Mouse (Mus musculus): ENCODE data around the gene Naaladl2. TPM values are rescaled to one million over a fixed set of nuclear protein-coding genes. Genes with fewer than 3 reads are reported as not detected.

Naaladl2 gene
- total RNA-seq, 2 experiments from 2014 or later, result 3.9 to 4.9 TPM

GRCm38 (mm10) chr3:24938507-24939182 is 205.4 kb downstream of the Naaladl2 start:
- DNase-seq, result no peak

DNA sequence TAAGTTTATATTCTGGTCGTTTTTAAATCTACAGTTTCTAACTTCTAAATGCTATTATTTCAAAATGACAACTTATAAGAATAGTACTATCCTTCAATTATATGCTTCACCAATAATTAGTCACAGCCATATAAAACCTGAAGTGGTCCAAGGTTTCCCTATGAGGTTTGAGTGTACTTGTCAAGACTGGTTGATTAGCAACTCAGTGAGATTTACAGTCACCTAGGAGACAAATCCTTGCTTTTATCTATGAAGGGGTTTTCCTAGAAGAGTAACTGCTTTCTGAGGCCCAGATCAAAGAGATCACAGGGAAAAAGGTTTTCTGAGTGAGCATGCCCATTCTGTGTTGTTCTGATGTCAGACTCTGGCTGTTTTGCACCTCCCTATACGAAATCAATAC is 222.2 kb downstream of the Naaladl2 start:
- no peak for DNase-seq

- no peak for DNase-seq
These were observed 222.7 kb downstream of the Naaladl2 start for GRCm38 (mm10) chr3:24921401-24921800.

DNA sequence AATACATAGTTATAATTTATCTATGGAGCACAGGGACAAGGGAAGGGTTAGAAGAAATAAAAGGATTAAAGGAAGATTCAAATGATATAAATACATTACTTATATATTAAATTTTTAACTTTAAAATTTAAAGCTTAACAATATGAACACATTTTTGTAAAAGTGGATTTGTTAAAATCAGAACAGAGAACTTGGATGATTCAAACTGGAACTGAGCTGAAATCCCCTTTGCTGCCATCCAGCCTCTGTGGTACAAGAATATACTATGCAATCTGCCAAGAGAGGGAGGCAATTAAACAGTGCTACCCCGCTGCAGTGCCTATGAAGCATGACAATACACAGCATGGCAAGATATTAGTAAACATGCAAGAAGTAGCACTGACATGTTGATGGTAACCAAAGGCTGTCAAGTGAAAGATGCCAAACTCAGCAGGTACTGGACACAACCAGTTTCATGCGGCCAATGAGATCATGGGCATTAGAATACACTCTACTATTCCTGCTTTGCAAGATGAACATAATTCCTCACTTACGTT is 238.6 kb downstream of the Naaladl2 start:
- DNase-seq, result no peak

DNA sequence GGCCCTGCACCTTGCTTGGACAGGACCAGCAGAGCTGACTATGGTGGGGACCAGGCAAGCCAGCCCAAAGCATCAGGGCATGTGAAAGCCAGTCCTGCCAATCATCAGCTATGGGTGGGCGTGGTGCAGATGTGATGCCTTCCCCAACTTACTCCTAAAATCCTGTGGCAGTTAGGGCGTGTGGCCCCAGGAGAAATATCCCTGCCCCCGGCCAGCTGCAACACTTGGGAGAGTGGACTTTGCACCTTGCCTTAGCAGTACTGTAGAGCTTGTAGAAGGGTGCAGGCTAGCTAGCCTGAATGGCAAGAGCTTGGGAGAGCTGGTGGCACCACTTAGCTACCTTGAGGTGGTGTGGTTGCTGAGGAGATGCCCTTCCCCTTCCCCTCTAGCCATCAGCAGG is 255.3 kb downstream of the Naaladl2 start:
- no peak for DNase-seq

DNA sequence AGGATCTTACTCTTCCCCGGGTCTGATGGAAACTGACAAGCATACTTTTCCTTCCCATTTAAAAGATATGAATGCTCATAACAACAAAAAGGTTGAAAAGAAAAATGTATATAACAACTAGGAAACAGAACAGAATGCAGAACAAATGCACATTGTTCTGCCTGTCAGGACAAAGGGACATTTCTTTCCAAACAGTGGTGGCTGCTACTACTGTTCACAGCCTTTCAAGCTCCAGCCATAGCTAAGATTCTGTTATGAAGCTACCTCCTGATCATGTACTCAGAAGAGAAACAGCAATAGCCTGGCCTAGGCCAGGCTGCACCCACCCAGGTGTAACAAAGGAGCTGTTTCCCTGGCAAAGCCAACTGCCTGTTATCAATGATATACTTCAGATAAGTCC is 271.8 kb downstream of the Naaladl2 start:
- no peak for DNase-seq

DNA sequence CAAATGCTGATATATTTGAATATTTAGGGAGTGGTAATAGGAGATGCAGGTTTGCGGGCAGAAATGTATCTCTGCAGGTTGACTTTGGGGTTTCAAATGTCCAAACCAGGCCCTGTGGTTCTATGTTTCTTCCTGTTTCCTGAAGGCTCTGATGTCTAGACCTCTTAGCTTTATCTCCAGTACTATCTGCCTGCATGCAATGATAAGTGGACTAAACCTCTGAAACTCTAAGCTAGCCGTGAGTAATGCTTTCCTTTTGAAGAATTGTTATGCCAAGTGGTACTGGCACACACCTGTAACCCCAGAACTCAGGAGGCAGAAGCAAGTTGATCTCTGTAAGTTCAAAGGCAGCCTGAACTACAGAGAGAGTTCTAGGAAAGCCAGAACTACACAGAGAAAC is 291.1 kb downstream of the Naaladl2 start:
- no peak for DNase-seq

GRCm38 (mm10) chr3:24796739-24797138 is 347.3 kb downstream of the Naaladl2 start:
- peak; percentile 5 for DNase-seq

DNA sequence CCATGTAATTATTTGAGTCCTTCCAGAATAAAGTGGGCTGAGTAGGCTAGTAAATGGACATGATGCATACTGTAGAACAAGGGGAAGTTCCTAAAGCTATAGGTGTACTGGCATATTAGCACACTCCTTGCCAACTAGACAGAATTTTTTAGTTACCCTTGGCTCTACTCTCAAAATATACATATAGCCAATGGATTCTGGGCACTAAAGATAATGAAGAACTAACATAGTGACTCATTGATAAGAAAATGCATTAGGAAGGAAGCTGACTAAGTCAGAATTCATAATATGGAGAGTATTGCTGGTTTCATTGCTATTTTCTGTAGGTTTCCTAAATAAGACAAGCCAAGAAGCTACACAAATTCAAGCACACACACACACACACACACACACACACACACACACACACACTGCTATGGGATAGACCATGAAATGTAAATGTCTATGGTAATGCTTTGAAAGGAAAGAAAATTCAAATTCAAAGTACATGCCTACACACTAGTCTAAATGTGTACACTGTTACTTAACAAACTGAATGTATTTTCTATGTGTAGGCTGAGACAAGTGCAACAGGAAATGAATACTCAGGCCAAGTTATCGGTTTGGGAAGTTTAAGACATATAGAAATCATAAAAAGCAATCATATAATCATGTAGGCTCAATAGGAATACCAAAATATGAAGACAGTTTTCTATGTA is 356.5 kb downstream of the Naaladl2 start:
- no peak for DNase-seq

- no peak for DNase-seq
These were observed 360.0 kb downstream of the Naaladl2 start for GRCm38 (mm10) chr3:24784108-24784507.

DNA sequence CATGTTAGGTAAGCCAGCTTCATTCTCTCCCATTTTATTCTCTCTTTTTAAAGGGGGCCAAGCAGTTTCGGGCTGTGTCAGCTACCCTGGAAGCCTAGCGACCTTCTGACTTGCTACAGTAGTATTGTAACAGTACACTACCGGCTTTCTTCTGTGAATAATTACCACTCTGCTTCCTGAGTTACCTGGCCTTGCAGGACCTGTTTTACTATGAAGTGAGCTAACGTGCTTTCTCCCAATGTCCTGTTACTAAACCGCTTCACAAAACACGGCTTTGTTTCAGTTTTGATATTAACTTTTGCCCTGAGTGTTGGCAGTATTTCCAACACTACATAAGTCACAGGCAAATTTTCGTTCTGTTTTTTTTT is 360.6 kb downstream of the Naaladl2 start:
- DNase-seq, result no peak

GRCm38 (mm10) chr3:24782784-24783461 is 361.1 kb downstream of the Naaladl2 start:
- peak; percentile 5 for DNase-seq

DNA sequence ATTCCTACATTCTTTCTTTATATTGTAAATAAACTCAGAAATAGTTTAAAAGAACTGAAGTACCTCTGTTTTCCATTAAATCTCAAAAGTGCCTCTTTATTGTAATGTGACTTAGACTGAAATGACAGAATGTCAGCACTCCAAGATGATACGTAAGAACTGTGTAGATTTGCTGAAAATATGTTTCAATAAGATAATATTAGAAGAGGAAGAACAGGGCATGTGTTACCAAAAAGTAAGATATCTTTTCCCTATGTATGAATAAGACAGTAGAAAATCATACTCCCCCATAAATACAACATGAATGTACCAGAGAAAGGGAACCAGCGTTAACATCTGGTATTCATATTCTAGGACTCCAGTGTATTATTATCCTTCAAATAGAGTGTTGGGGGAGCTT is 362.4 kb downstream of the Naaladl2 start:
- no peak for DNase-seq

DNA sequence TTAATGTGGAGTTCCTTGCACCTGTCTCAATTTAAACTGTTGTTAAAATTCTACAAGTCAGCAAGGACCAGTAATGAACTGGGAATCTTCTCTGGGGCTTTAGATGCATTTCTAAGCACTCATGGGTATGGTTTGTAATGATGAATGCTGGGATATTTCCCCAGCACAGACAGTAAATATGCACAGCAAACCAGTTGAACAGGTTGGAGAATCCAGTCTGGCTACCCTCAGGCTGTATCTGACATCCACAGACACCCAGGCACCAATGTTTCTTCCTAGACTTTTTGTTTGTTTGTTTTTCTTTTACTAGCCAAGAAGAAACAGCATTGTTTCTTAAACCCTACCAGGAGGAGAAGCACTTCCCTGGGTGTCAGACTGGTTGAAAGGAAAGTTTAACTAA is 365.6 kb downstream of the Naaladl2 start:
- DNase-seq, result no peak

DNA sequence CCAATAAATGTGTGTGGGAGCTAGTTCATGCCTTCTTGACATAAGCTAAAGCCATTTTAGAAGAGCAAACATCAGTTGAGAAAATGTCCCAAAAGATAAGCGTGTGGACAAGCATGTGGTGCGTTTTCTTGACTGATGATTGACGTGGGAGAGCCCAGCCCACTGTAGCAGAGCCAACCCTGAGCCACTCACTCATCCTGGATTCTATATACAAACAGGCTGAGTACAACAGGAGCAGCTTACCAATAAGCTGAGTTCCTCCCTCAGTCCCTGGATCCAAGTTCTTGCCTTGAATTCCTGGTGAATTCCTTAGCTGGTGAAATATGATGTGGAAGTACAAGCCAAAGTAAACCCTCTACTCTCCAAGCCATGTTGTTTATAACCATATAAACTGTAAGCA is 395.0 kb downstream of the Naaladl2 start:
- DNase-seq, result no peak

DNA sequence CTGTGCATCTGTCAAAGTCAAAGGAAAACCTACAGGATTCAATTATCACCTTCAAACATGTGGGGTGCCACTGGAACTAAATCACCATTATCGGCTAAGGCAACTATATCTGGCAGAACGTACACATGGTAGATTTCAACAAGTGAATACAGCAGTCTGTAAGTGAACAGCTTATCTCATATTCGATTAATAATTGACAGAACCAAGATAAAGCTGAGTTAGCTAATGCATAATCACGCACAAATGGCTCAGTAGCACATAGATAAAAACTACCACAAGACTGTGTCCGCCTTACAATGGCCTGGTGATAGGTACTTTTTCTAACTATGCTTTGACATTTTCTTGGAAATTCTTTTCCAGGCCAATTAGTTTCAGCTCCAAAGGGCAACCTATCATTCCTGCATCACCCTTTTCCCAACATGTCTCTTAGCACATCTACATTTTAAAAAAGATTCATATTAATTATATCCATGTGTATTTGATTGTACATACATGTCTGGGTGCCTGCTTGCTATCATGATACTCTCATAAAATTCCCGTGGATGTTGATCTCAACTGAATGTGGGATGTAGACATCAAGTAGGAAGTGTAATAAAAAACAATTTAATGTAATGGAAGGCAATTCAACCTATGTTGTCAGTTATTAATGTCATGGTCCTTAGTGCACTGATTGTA is 396.7 kb downstream of the Naaladl2 start:
- DNase-seq, result no peak

- no peak for DNase-seq
These were observed 400.1 kb downstream of the Naaladl2 start for GRCm38 (mm10) chr3:24743946-24744345.

GRCm38 (mm10) chr3:24719181-24719749 is 424.8 kb downstream of the Naaladl2 start:
- no peak for DNase-seq

DNA sequence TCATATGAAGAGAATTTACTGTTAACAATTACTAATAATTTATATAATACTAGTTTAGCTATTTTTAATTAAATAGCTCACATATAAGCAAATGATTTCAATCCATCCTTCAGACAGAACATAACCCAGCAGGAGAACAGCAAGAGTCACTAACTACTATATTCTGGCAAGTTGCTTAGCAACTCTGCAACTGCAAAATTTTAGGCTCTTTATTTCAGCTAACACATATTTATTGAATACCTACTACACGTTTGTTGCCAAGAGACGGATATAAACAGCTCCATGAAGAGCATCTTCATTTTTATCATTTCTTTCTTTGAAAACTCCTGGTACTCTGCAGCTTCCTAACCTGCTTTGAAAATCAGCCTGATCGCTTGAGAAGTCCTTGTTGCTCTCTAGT is 429.3 kb downstream of the Naaladl2 start:
- no peak for DNase-seq

DNA sequence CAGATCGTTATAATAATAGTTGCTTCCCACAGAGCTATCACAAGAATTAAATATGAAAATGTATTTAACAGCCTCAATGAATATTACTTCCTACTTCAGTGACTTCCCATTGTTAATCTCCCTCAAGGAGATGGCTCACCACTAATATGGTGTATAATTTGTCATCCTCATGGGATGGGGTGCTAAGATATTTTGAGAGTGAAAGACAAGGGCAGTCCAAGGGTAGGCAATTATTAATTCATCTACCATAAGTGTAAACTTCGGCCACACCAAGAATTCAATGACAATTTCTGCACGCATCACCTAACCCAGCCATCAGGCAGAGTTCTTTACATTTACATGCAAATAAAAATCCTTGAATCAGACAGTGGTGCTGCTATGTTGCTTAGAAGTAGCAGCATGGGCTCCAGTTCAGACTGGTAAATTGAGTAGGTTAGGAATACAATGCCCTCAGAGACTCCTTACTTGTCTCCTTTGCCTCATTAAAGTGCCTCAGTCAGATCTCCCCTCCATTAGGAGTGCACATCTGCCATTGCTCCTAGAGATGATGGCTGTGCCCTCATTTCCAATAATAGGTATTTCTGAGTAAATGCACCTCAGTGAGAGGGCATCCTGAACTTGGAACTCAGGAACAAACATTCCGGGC is 438.2 kb downstream of the Naaladl2 start:
- DNase-seq, result no peak

GRCm38 (mm10) chr3:24690162-24690915 is 453.7 kb downstream of the Naaladl2 start:
- peak; percentile 5 for DNase-seq
